Mouse (Mus musculus) CD4-positive, CD25-positive, alpha-beta regulatory T cell, adult 2 months (primary cell): ENCODE data around the gene Stpg4.

Experiments used
- DNase-seq: peaks from one replicate; pipeline ENCODE4 v3.0.0-alpha.2; 2012; ENCODE audit warnings: low read depth, low spot score

Gene Stpg4

GRCm38 (mm10) chr17:87427511-87427910 lies at the start of gene Stpg4:
TSS of gene Stpg4 (minus strand) at chr17:87427741.
- no peak for DNase-seq

GRCm38 (mm10) chr17:87475356-87475755 lies 47.8 kb upstream of the Stpg4 start:
- DNase-seq: no peak

GRCm38 (mm10) chr17:87474501-87474795 lies 46.9 kb upstream of the Stpg4 start:
- no peak for DNase-seq

GRCm38 (mm10) chr17:87473736-87474500 lies 46.4 kb upstream of the Stpg4 start:
- DNase-seq: peak; percentile 64

GRCm38 (mm10) chr17:87473441-87473735 lies 45.8 kb upstream of the Stpg4 start:
- DNase-seq: no peak

GRCm38 (mm10) chr17:87472879-87473278 lies 45.3 kb upstream of the Stpg4 start:
- DNase-seq: peak; percentile 15

- no peak for DNase-seq
These were observed 44.1 kb upstream of the Stpg4 start for GRCm38 (mm10) chr17:87471661-87472060.

- DNase-seq: no peak
These were observed 43.3 kb upstream of the Stpg4 start for GRCm38 (mm10) chr17:87470797-87471196.

- no peak for DNase-seq
These were observed 42.7 kb upstream of the Stpg4 start for GRCm38 (mm10) chr17:87470282-87470681.

GRCm38 (mm10) chr17:87469428-87469827 lies 41.9 kb upstream of the Stpg4 start:
- DNase-seq: no peak

GRCm38 (mm10) chr17:87468616-87469015 lies 41.1 kb upstream of the Stpg4 start:
- no peak for DNase-seq

- DNase-seq: no peak
These were observed 34.0 kb upstream of the Stpg4 start for GRCm38 (mm10) chr17:87461499-87461896.

GRCm38 (mm10) chr17:87460669-87461498 lies 33.3 kb upstream of the Stpg4 start:
- no peak for DNase-seq

GRCm38 (mm10) chr17:87459750-87460668 lies 32.5 kb upstream of the Stpg4 start:
- DNase-seq: no peak

GRCm38 (mm10) chr17:87458911-87459749 lies 31.6 kb upstream of the Stpg4 start:
- no peak for DNase-seq

- no peak for DNase-seq
These were observed 30.4 kb upstream of the Stpg4 start for GRCm38 (mm10) chr17:87457961-87458360.

GRCm38 (mm10) chr17:87454121-87454520 lies 26.6 kb upstream of the Stpg4 start:
- DNase-seq: no peak

GRCm38 (mm10) chr17:87453336-87453735 lies 25.8 kb upstream of the Stpg4 start:
- DNase-seq: no peak

GRCm38 (mm10) chr17:87448881-87449280 lies 21.3 kb upstream of the Stpg4 start:
- no peak for DNase-seq

- DNase-seq: no peak
These were observed 20.8 kb upstream of the Stpg4 start for GRCm38 (mm10) chr17:87448339-87448738.

- no peak for DNase-seq
These were observed 20.2 kb upstream of the Stpg4 start for GRCm38 (mm10) chr17:87447612-87448200.
